Mouse (Mus musculus): ENCODE results near the gene Tmem131.
"Not testable (repeated sequence)": the region's sequence is repeated elsewhere in the genome, so short reads cannot be mapped to it uniquely, and the experiment has no call there.

The Tmem131 gene

DNA sequence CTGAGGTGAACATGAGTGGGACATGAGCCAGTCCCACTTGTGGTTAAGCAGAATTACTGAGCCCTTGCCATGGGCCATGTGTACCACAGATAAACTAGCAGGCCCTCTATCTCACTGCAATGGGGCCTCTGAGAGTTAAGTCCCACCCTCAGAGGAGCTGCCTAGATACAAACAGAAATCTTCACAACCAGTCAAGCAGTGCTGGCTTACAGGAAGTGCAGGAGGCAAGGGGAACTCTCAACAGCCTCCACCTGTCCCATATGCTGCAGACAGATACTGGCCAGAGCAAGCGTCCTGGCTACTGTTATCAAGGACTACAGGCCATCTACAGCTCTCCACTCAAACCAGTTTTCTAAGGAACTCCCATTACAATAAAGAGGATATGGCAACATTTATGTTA is 23.7 kb downstream of the Tmem131 start:
- no peak for DNase-seq (ENCODE audit: low spot score in 2 of 2)

GRCm38 (mm10) chr1:36917423-36917822 is 26.0 kb downstream of the Tmem131 start:
- DNase-seq (ENCODE audit: low spot score in 2 of 2): no peak

DNA sequence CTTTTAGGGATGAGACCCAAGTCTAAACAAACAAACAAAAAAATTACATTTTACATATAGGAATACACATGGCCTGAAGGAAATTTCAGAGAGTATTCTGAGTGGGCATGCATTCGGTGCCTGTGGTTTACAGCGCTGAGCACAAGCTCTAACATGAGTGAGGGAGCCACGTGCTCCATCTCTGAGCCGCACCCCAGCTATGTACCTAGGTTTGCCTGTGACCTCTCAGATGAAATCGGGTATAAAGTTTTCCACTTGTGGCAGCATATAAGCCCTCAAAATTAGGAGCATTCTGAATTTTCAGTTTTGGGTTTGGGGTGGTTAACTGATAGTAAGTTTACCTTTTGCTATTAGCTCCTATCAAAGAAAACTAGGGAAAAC is 28.3 kb downstream of the Tmem131 start:
- no peak for DNase-seq (ENCODE audit: low spot score in 2 of 2)

DNA sequence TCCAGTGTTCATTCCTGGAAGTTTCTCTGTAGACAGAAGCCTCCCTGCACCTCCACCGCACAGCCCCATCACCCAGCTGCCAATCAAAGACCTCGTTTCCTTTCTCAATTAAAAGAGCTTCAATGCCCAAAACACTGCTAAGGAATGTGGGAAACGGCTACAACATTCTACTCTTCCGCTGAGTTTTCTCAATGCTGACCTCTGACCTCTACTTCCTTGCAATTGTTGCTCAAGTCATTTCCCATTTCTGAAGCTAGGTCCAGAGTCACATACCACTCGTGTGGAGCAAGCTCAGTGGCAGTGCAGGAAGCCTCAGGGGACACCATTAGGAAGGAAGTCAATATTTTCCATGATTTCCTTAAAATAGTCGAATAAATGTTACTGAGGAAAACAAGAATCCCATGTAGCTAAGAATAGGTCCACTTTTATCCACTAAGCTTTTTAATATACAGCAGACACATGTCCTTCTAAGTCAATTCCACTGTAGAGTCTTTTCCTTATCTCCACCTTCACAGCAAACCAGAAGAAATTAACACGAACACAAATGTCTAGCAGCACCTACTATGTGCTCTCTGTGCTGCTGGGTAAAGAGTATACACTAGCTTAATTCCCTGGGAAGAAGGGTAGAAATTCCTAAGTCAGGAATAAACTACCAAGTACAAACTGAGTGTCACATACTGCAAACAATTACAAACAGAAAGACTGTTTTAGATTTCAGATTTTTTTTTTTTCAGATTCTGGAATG is 28.8 kb downstream of the Tmem131 start:
- no peak for DNase-seq (ENCODE audit: low spot score in 2 of 2)

- no peak for DNase-seq (ENCODE audit: low spot score in 2 of 2)
These were observed 29.7 kb downstream of the Tmem131 start for GRCm38 (mm10) chr1:36913806-36914205.

DNA sequence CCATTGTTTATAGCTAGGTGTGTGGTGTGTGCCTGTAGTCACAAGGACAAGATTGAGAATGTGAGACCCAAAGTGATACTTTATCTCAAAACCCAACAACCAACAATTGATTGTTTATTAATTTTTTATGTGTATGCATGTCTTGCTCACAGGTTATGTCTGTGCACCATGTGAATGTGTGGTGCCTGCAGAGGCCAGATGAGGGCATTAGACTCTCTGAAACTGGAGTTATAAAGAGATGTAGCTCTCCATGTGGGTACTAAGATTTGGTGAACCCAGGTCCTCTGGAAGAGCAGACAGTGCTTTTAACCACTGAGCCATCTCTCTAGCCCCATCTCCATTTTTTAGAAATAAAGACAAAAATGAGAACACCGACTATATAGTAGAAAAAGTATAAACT is 31.2 kb downstream of the Tmem131 start:
- no peak for DNase-seq (ENCODE audit: low spot score in 2 of 2)

DNA sequence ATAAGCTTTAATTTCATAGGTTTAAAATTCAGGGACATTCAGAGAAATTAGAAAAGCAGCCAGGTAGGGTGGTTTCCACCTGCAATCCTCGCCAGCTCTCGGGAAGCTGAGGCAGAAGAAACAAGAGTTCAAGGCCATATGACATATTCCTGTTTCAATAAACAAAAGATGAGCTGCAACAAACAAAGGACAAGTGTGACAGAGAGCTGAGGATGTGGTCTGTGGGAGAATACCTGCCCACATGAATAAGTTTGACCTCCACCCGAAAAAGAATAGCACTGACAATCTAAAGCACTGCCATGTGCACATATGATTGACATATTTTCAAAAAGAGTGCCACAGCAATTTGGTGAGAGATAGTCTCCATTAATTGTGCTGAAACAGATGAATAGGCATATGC is 31.9 kb downstream of the Tmem131 start:
- no peak for DNase-seq (ENCODE audit: low spot score in 2 of 2)

DNA sequence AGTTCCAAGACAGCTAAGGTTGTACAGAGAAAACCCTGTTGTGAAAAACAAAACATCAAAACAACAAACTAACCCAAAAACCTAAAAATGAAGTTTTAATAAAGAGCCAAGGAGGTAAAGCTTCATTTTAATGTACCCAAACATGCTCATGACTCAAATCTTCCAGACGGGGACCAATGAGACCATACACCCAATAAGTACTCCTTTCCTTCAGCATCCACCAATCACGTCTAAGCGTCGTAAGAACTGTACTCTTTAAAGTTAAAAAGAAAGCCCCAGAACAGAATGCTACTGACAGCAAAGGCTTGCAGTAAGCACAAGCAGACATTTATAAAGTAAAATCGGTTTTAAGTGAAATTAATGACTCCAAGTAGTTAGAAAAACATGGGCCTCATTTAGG is 33.1 kb downstream of the Tmem131 start:
- DNase-seq (ENCODE audit: low spot score in 2 of 2): no peak

DNA sequence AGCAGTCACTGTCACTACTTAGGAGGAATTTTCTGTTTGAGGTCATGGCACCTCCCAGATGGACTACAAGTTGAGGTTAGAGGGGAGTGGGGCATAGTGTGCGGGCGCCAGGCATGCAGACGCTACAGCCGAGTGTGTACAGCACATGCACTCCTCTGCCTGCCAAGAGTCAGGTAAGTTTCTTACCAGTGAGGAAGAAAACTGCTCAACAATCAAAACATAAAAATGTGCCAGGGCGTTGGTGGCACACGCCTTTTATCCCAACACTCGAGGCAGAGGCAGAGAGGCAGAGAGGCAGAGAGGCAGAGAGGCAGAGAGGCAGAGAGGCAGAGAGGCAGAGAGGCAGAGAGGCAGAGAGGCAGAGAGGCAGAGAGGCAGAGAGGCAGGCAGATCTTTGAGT is 33.5 kb downstream of the Tmem131 start:
- DNase-seq (ENCODE audit: low spot score in 2 of 2): not testable (repeated sequence)

GRCm38 (mm10) chr1:36905216-36905615 is 38.2 kb downstream of the Tmem131 start:
- no peak for DNase-seq (ENCODE audit: low spot score in 2 of 2)

- peak in 1 of 2 experiments; percentile 5 for DNase-seq (ENCODE audit: low spot score in 2 of 2)
These were observed 39.0 kb downstream of the Tmem131 start for GRCm38 (mm10) chr1:36904489-36904888.

DNA sequence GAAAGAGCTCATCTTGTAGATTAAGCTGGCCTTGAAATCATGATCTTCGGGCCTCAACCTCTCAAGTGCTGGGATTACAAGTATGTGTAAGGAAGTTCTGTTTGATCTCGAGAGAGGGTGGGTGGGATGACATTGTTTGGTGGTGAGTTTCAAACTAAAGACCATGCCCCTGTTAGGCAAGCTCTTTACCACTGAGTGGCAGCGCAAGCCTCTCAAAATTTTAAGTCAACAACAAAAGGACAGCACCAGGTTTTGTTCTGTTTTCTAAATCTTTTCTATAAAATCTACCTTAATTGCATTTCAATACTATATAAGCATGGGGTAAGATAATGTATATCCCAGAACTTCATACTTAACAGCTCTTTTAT is 39.4 kb downstream of the Tmem131 start:
- no peak for DNase-seq (ENCODE audit: low spot score in 2 of 2)

DNA sequence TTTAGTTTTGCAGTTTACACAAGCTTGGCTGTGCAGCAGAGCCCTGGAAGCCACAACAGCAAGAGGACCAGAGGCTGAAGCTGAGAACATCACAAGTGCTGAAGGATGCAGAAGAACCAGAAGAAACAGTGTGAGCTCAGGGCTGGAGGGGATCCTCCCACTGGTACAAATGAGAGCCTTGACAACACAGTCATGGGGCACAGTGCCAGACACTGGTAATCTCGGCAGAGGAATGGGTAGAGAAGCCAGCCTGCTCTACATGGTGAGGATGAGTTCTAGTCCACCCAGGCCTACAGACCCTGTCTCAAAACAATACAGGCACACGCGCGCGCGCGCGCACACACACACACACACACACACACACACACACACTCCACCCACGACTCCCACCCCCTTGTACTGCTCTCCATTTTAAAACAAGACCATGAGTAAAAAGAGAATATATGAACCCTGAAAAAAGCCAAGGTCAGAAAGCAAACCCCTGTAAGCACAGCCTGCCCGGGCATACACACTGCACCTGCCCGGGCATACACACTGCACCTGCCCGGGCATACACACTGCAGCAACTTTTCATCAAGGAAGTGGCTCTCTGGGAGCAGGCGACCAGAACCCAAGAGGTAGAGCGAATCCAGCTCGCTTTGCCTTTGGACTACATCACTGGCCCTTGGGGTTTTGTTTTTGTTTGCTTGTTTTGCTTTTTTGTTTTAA is 39.9 kb downstream of the Tmem131 start:
- no peak for DNase-seq (ENCODE audit: low spot score in 2 of 2)

- no peak for DNase-seq (ENCODE audit: low spot score in 2 of 2)
These were observed 40.7 kb downstream of the Tmem131 start for GRCm38 (mm10) chr1:36902533-36903315.

DNA sequence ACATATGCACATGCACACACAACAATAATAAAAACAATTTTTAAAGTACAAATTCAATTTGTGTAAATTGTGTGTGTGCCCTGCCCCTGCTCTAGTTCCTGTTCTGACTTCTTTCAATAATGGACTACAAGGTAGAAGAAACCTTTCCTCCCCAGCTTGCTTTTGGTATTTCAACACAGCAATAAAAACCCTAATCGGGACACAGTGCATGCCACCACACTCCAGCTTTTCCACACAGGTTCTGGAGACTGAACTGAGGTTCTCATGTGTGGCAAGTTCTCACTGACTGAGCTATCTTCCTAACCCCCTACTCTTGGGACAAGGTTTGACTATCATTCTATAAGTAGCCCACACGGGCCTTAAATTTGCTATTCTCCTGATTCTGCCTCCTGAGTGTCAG is 43.8 kb downstream of the Tmem131 start:
- no peak for DNase-seq (ENCODE audit: low spot score in 2 of 2)

GRCm38 (mm10) chr1:36896423-36896822 is 47.0 kb downstream of the Tmem131 start:
- DNase-seq (ENCODE audit: low spot score in 2 of 2): no peak

DNA sequence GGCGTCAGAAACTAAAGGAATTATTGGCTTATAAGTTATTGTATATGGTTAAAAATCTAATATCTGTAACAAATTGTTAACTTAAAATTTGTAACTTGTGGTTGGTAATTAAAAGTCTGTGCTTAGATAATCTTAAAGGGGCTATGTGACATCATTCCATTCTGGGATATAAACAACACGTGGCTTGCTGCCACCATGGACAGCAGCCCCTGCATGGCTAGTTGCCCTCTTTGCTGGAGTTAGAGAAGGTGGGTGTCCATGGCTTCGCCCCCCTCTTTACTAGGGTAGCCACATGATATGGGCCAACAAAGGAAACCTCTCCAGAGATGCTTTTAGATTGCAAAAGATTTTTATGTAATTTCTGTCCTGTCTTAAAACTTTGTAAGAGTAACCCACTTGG is 48.0 kb downstream of the Tmem131 start:
- DNase-seq (ENCODE audit: low spot score in 2 of 2): no peak

GRCm38 (mm10) chr1:36894136-36894535 is 49.3 kb downstream of the Tmem131 start:
- DNase-seq (ENCODE audit: low spot score in 2 of 2): no peak

DNA sequence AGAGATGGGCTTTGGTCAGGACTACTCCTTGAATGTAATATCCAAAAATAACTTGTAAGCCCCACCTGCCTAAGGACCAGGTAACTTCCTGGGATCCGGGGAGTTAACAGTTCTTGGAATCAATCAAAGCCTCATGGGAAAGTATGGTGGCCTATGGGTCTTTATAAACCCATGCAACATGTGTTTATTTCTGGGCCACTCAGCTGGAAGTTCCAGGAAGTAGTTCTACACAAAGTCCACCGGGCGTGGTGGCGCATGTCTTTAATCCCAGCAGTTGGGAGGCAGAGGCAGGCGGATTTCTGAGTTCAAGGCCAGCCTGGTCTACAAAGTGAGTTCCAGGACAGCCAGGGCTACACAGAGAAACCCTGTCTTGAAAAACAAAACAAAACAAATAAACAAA is 49.7 kb downstream of the Tmem131 start:
- not testable (repeated sequence) for DNase-seq (ENCODE audit: low spot score in 2 of 2)

GRCm38 (mm10) chr1:36893146-36893545 is 50.3 kb downstream of the Tmem131 start:
- no peak for DNase-seq (ENCODE audit: low spot score in 2 of 2)

- no peak for DNase-seq (ENCODE audit: low spot score in 2 of 2)
These were observed 51.0 kb downstream of the Tmem131 start for GRCm38 (mm10) chr1:36892461-36892860.

- DNase-seq (ENCODE audit: low spot score in 2 of 2): no peak
These were observed 54.5 kb downstream of the Tmem131 start for GRCm38 (mm10) chr1:36889016-36889415.

GRCm38 (mm10) chr1:36887172-36887571 is 56.3 kb downstream of the Tmem131 start:
- no peak for DNase-seq (ENCODE audit: low spot score in 2 of 2)

Data from cerebellum, postnatal 4 days (tissue).